Mouse (Mus musculus): ENCODE measurements around the gene Acsm5. TPM values are rescaled to one million over a fixed set of nuclear protein-coding genes. Genes with fewer than 3 reads are reported as not detected.

Acsm5 gene
- polyA plus RNA-seq, 1 experiment from 2014 or later, result 0.27 TPM

GRCm38 (mm10) chr7:119528617-119529016 is 9.4 kb downstream of the Acsm5 start:
- Histone ChIP-seq H3K36me3 (ENCODE audit: control insufficient read depth, insufficient read depth, low read length) (no peaks in the 10 kb centered on the region), H3K4me3 (ENCODE audit: low read depth, low read length) (no peak overlapping the region), H3K9ac (ENCODE audit: low read length) (no peak overlapping the region), H3K9me3 (ENCODE audit: control insufficient read depth, low read length) (no peaks in the 10 kb centered on the region), H3K27me3 (ENCODE audit: control insufficient read depth, insufficient read depth, low read length) (no peaks in the 10 kb centered on the region), H3K27ac (replicated peaks) (no peak overlapping the region), H3K4me2 (replicated peaks; ENCODE audit: low read depth) (no peak overlapping the region), H3K4me1 (replicated peaks; ENCODE audit: control insufficient read depth, insufficient read depth) (no peaks in the 10 kb centered on the region)
- WGBS, result 72% methylated on average over 7 of the region's 7 CpGs
- no peak for DNase-seq (ENCODE audit: low spot score)
- no peak for TF ChIP-seq CTCF (IDR thresholded peaks at IDR 0.05; ENCODE audit: low read depth)
- TF ChIP-seq EP300 (optimal IDR thresholded peaks at IDR 0.05), result no peak
- no peak for ATAC-seq (ENCODE audit: low FRiP score, low TSS enrichment)

GRCm38 (mm10) chr7:119532924-119533323 is 13.7 kb downstream of the Acsm5 start:
- H3K4me2 ChIP-seq (replicated peaks; ENCODE audit: low read depth), result no peak overlapping the region
- no peaks in the 10 kb centered on the region for H3K9me3 ChIP-seq (ENCODE audit: control insufficient read depth, low read length)
- H3K4me1 ChIP-seq (replicated peaks; ENCODE audit: control insufficient read depth, insufficient read depth), result no peaks in the 10 kb centered on the region
- WGBS, result 49% methylated on average over 1 of the region's 1 CpGs
- H3K27me3 ChIP-seq (ENCODE audit: control insufficient read depth, insufficient read depth, low read length), result no peaks in the 10 kb centered on the region
- no peak overlapping the region for H3K9ac ChIP-seq (ENCODE audit: low read length)
- ATAC-seq (ENCODE audit: low FRiP score, low TSS enrichment) (no peak), DNase-seq (ENCODE audit: low spot score) (no peak)
- no peak overlapping the region for H3K4me3 ChIP-seq (ENCODE audit: low read depth, low read length)
- TF ChIP-seq EP300 (optimal IDR thresholded peaks at IDR 0.05), result no peak
- no peak for TF ChIP-seq CTCF (IDR thresholded peaks at IDR 0.05; ENCODE audit: low read depth)
- H3K36me3 ChIP-seq (ENCODE audit: control insufficient read depth, insufficient read depth, low read length), result no peaks in the 10 kb centered on the region
- H3K27ac ChIP-seq (replicated peaks), result no peak overlapping the region

- H3K4me2 ChIP-seq (replicated peaks; ENCODE audit: low read depth), result no peak overlapping the region
- H3K9ac ChIP-seq (ENCODE audit: low read length), result no peak overlapping the region
- TF ChIP-seq EP300 (optimal IDR thresholded peaks at IDR 0.05) (no peak), CTCF (IDR thresholded peaks at IDR 0.05; ENCODE audit: low read depth) (no peak)
- no peak overlapping the region for H3K27ac ChIP-seq (replicated peaks)
- 75% methylated on average over 2 of the region's 2 CpGs for WGBS
- H3K27me3 ChIP-seq (ENCODE audit: control insufficient read depth, insufficient read depth, low read length), result no peaks in the 10 kb centered on the region
- H3K4me1 ChIP-seq (replicated peaks; ENCODE audit: control insufficient read depth, insufficient read depth), result no peaks in the 10 kb centered on the region
- no peaks in the 10 kb centered on the region for H3K9me3 ChIP-seq (ENCODE audit: control insufficient read depth, low read length)
- ATAC-seq (ENCODE audit: low FRiP score, low TSS enrichment) (no peak), DNase-seq (ENCODE audit: low spot score) (no peak)
- H3K36me3 ChIP-seq (ENCODE audit: control insufficient read depth, insufficient read depth, low read length), result no peaks in the 10 kb centered on the region
- no peak overlapping the region for H3K4me3 ChIP-seq (ENCODE audit: low read depth, low read length)
Measured at GRCm38 (mm10) chr7:119534389-119534788, 15.1 kb downstream of the Acsm5 start.

- Histone ChIP-seq H3K9ac (ENCODE audit: low read length) (no peak overlapping the region), H3K4me3 (ENCODE audit: low read depth, low read length) (no peak overlapping the region), H3K36me3 (ENCODE audit: control insufficient read depth, insufficient read depth, low read length) (no peaks in the 10 kb centered on the region), H3K4me1 (replicated peaks; ENCODE audit: control insufficient read depth, insufficient read depth) (no peaks in the 10 kb centered on the region), H3K9me3 (ENCODE audit: control insufficient read depth, low read length) (no peaks in the 10 kb centered on the region), H3K4me2 (replicated peaks; ENCODE audit: low read depth) (no peak overlapping the region), H3K27me3 (ENCODE audit: control insufficient read depth, insufficient read depth, low read length) (no peaks in the 10 kb centered on the region), H3K27ac (replicated peaks) (no peak overlapping the region)
- ATAC-seq (ENCODE audit: low FRiP score, low TSS enrichment), result no peak
- no peak for DNase-seq (ENCODE audit: low spot score)
- 68% methylated on average over 2 of the region's 2 CpGs for WGBS
- TF ChIP-seq CTCF (IDR thresholded peaks at IDR 0.05; ENCODE audit: low read depth), result no peak
- no peak for TF ChIP-seq EP300 (optimal IDR thresholded peaks at IDR 0.05)
Measured at GRCm38 (mm10) chr7:119542445-119542844, 23.2 kb downstream of the Acsm5 start.

- H3K9ac ChIP-seq (ENCODE audit: low read length), result no peak overlapping the region
- no peak for DNase-seq (ENCODE audit: low spot score)
- no peak for ATAC-seq (ENCODE audit: low FRiP score, low TSS enrichment)
- TF ChIP-seq EP300 (optimal IDR thresholded peaks at IDR 0.05), result no peak
- TF ChIP-seq CTCF (IDR thresholded peaks at IDR 0.05; ENCODE audit: low read depth), result no peak
- H3K27ac ChIP-seq (replicated peaks), result no peak overlapping the region
- H3K9me3 ChIP-seq (ENCODE audit: control insufficient read depth, low read length), result no peaks in the 10 kb centered on the region
- no peak overlapping the region for H3K4me3 ChIP-seq (ENCODE audit: low read depth, low read length)
- H3K27me3 ChIP-seq (ENCODE audit: control insufficient read depth, insufficient read depth, low read length), result no peaks in the 10 kb centered on the region
- no peak overlapping the region for H3K4me2 ChIP-seq (replicated peaks; ENCODE audit: low read depth)
- H3K36me3 ChIP-seq (ENCODE audit: control insufficient read depth, insufficient read depth, low read length), result no peaks in the 10 kb centered on the region
- no peaks in the 10 kb centered on the region for H3K4me1 ChIP-seq (replicated peaks; ENCODE audit: control insufficient read depth, insufficient read depth)
Measured at GRCm38 (mm10) chr7:119545572-119545971, 26.3 kb downstream of the Acsm5 start.

- Histone ChIP-seq H3K4me2 (replicated peaks; ENCODE audit: low read depth) (no peak overlapping the region), H3K27ac (replicated peaks) (no peak overlapping the region), H3K27me3 (ENCODE audit: control insufficient read depth, insufficient read depth, low read length) (no peaks in the 10 kb centered on the region), H3K4me1 (replicated peaks; ENCODE audit: control insufficient read depth, insufficient read depth) (no peaks in the 10 kb centered on the region), H3K9me3 (ENCODE audit: control insufficient read depth, low read length) (no peaks in the 10 kb centered on the region), H3K36me3 (ENCODE audit: control insufficient read depth, insufficient read depth, low read length) (no peaks in the 10 kb centered on the region), H3K9ac (ENCODE audit: low read length) (no peak overlapping the region), H3K4me3 (ENCODE audit: low read depth, low read length) (no peak overlapping the region)
- DNase-seq (ENCODE audit: low spot score), result no peak
- TF ChIP-seq CTCF (IDR thresholded peaks at IDR 0.05; ENCODE audit: low read depth) (no peak), EP300 (optimal IDR thresholded peaks at IDR 0.05) (no peak)
- ATAC-seq (ENCODE audit: low FRiP score, low TSS enrichment), result no peak
- WGBS, result 74% methylated on average over 3 of the region's 3 CpGs
Measured at GRCm38 (mm10) chr7:119550471-119551222, 31.4 kb downstream of the Acsm5 start.

Data from stomach, postnatal 0 days (tissue).